Mouse (Mus musculus) embryo, embryonic 11.5 days (tissue): ENCODE results near the gene Gnb1.
"Not testable (repeated sequence)": the region's sequence is repeated elsewhere in the genome, so short reads cannot be mapped to it uniquely, and the experiment has no call there.

ENCODE experiments used
- DNase-seq: peaks from one replicate; pipeline ENCODE4 v3.0.0-alpha.2; 2012; ENCODE audit warnings: low read depth, low spot score

The Gnb1 gene

DNA sequence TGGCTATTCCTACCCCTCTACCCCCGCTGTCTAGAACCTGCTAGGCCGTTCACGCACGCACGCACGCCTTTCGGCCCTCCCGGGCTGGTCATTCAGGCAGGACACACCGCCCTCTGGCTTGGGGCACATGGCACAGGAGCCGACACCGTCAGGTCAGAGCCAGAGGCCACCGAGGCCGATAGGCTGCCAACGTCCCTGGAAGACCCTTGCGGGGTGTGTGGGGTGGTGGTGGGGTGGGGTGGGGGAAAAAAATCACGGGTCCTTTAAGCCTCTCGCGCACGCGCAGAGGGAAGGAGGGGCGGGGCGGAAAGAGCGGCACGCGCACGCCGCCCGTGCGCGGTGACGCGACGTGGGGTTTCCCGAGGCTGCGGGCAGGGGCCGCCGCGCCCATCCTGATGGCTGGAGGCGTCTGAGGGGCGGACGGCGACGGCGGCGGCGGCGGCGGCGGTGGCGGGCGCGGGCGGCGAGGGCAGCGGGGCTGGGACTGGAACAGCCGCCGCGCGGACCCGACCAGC is at the start of gene Gnb1:
Gene Gnb1 (plus strand): TSS at position 372 of the 515 bp plus-strand sequence.
- peak; percentile 85 for DNase-seq

DNA sequence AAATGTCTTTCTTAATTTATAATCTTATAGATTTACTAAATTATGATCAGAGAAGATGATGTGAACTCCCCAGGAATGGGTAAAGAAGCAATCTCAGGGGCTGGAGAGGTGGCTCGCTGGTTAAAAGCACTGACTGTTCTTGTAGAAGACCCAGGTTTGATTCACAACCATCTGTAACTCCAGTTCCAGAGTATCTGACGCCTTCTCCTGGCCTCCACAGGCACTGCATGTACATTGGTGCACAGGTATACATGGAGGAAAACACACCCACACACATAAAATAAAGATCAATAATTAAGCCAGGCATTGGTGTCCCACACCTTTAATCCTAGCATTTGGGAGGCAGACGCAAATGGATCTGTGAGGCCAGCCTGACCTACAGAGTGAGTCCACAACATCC is 48.4 kb upstream of the Gnb1 start:
- DNase-seq: no peak

DNA sequence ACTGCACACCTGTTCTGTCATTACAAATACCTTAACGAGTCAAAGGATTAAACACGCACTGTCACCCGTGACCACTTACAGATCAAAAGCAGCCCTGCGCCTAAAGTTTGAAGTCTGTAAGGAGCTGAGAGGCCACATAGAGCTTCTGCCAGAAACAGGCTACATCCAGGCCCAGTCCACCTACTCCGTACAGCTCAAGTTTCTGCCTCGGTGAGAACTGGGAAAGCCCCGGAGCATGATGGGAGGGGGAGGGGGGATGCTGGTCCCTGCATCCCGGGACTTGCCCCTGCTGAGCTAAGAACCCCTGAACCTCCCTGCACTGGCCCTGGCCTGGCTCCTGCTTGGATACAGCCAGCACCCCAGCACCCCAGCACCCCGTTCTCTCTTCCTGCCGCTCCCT is 39.6 kb upstream of the Gnb1 start:
- DNase-seq: no peak

DNA sequence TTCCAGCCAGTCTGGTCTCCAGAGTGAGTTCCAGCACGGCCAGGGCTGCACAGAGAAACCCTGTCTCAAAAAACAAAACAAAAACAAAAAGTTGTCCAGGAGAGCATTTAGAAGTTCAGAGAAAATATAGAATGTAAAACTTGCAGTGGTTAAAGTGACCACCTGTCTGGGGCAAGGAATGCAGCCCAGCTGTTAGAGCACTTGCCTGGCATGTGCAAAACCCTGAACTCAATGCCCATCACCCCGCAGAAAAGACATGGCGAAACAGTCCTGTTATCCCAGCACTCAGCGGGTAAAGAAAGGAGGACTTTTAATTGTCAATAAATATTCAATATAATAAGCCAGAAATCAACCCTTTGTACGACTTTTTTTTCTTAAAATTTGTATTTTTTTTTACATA is 32.6 kb upstream of the Gnb1 start:
- no peak for DNase-seq

DNA sequence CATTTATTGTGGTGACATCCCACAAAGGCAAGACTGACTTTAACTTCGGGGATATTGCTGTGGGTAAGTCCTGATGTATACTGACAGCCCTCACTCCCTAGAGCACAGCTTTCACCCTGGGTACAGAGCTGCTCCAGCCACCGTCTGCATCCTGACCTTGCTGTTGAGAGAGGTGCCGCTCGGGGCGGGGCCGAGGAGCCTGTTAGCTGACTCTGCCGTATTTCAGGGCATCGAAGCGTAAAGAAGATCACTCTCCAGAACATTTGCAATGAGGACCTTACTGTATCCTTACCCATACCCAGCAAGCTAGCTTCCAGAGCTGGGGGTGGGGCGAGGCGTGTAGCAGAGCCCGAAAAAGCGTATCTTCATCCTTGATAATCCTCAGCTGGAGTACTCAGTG is 28.1 kb upstream of the Gnb1 start:
- DNase-seq: no peak

DNA sequence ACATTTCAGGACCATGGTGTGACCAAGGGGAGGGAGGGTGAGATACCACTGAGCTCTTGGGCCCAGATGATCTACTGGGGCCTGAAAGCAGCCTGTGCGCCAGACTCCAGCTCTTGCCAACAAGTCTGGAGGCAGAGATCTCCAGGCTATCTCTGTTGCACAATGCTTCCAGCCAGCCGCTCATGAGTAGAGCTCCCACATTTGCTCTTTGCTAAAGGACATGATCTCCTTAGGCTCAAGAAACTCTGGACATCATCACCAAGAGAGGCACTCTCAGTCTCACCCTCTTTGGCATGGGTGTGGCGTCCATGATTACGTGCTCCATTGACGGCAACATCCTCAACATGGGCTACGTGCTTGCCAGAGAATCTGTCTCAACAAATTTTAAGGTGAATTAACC is 27.6 kb upstream of the Gnb1 start:
- no peak for DNase-seq

DNA sequence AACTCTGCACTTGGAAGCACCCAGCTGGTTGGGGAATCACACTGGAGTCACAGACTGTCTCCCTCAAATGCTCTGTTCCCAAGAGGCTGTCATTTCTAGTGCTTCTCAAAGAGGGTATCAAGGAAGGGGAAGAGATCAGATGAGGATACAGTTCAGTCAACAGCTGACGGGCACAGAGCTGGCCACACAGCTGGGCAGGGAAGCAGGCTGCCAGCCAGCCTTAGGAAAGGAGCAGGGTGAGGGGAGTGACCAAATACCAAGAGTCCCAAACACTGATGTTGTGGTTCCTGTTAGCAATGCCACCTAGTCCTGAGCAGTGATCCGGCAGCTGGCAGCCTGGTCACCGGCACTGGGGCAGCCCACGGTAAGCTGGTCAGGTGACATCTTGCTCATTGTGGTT is 27.1 kb upstream of the Gnb1 start:
- no peak for DNase-seq

DNA sequence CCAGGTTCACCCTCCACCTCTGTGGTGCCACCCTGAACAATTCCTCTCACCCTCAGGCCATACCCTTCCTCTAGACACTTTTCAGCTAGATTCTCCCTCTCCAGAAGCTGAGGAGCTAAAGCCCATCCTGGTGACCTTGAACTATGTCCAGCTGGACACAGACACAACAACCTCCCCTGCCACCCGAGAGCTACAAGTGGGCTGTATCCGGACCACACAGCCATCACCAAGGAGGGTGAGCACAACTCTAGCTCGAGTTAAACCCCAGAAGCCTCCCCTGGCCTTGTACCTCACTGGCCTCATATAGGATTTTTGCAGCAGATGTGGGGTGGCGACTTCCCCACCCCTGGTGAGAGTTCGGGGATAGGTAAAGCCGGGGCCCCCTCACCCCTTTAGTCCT is 25.6 kb upstream of the Gnb1 start:
- DNase-seq: no peak

DNA sequence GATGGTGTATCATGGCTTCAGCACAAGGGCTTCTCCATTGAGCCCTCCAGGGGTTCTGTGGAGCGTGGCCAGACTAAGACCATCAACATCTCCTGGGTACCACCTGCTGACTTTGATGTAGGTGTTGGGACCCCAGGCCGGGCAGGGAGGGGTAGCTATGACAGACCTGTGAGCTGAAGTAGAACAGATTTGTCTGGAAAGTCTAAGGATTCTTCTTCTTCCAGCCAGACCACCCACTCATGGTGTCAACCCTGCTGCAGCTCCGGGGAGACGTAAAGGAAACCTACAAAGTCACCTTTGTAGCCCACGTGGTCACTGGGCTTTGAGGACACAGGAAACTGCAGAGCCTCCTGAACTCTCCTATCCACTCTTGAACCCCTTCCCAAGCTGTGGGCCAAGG is 25.1 kb upstream of the Gnb1 start:
- DNase-seq: no peak

DNA sequence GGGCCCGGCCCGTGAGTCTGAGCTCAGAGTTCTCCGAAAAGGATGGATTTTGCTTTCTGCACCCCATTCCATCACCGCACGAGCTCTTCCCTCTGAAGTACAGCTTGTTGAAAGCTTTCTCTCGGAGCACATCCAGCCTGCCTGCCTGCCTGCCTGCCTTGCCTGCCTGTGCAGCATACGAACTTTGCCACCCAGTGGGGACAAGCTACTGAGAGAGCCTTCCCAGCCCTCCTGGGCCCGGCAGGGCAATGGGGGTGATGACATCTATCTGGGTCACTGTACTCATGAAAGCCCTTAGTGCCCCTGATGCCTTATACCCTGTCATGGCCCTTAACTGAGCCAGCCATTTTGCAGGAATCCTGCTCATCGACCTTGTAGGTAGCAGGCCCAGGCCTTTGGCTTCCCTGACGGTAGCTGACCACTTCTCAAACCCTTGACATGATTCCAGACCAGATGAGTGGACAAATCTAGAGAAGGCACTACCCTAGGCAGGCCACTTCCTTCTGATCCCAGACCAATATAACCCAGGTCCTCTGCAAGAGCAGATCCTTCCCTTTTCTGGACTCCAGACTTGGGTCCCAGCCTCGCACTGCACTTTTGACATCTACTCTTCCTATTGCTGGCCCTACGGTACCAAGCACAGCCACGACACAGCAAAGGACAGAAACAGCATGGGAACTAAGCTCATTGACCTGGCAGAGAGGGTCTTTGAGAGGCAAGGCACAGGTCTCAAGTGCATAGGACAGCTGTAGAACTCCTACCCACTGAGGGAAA is 23.7 kb upstream of the Gnb1 start:
- no peak for DNase-seq

DNA sequence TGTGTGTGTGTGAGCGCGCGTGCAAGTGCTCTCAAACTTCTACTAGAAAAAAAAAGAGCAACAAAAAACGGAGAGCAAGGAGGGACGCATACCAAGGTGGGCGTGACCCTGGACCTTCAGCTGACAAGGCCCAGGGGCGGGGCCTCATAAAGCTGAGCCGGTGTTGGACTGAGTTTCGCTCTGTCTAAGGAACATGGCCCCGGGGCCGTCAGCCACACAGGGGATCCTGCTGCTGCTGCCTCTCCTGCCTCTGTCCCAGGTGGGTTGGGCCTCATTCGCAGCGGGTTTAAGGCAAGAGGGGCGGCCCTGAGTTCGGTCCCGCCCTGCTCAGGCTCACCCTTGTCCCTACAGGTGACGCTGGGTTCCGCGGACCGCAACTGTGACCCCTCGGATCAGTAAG is 22.2 kb upstream of the Gnb1 start, which contains the start of gene Tmem52:
Gene Tmem52 (plus strand): TSS at position 163 of the 400 bp plus-strand sequence.
- peak; percentile 27 for DNase-seq

DNA sequence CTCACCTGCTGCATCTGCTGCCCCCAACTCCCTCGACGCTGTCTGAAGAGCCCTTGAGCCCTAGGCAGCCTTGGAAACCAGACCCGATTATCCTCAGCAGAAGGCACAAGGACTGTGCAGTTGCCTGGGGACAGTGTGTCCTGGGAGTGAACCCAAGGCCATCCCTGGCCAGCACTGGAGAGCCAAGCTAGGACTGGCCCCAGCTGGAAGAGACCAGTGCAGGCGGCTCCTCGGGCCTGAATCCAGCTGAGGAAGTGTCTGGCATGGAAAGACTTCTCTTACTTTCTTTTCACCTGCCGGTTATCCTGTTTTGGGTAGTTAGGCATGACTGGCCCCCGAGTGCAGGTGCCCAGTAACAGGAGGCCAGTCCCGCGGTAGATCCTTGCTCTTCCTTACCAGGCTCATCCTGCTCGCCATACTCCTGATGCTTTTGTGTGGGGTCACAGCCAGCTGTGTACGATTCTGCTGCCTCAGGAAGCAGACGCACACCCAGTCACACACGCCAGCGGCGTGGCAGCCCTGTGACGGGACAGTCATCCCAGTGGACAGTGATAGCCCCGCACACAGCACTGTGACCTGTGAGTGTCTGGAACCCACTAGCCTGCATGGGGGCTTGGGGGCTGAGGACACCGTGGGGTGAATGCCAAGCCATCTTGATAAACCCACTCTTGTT is 21.4 kb upstream of the Gnb1 start:
- DNase-seq: no peak

DNA sequence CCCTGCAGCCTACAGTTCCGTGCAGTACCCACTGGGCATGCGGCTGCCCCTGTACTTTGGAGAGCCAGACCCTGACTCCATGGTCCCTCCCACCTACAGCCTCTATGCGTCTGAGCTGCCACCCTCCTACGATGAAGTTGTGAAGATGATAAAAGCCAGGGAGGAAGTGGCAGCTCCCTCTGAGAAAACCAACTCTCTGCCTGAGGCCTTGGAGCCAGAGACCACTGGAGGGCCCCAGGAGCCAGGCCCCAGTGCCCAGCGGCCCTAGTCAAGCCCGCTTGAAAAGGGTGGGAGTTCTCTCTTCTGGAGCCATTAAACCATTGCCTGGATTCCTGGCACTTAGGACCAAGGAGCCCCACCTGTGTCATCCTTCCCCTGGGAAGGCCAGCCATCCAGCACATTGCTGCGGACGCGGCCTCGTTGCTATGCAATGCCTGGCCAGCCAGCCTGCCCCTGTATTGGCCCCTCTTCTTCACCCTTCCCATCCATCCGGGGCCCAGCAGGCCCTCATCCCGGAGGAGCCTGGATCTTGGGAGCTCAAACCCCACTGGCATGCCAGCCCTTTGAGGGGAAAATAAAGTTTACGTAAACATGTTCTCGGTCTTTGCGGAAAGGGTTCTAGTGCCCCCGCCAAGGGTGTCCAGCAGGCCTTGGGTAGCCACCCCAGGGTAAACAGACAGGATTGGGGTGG is 20.8 kb upstream of the Gnb1 start:
- no peak for DNase-seq

DNA sequence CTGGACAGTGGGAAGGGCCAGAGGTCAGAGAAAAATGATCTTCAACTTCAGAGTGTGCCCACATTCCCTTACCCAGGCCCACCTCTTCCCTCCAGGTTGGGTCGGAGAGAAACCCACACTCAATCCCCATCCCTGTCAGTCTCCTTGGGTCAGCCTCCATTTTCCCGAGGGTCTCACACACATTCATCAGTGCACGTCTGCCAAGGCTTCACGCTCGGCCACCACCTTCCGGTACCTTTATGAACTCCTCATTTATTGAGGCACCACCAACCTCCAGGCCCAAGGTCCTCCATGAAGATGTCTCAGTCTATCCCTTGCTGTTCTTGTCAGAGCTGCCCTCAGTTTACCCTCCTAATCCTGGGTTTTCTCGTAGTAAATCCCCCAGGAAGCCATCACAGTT is 20.2 kb upstream of the Gnb1 start:
- DNase-seq: no peak

DNA sequence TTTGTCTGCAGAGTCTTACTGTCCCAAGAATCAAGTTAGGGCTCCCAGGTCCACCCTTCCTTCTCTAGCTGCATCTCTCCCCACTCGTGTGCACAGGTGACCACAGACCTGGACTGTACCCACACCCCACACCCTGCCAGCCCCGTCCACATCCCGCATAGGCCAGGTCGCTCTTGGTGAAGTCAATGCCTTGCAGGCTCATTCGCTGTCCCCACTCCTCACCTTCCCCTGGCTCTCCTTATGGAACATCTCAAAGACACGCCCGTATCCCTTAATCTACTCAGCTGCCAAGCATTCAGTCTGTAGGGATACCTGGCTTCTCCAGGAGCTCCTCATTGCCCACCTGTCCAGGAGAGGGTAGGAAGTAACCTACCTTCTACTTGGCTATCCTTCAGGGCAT is 19.8 kb upstream of the Gnb1 start:
- DNase-seq: no peak

DNA sequence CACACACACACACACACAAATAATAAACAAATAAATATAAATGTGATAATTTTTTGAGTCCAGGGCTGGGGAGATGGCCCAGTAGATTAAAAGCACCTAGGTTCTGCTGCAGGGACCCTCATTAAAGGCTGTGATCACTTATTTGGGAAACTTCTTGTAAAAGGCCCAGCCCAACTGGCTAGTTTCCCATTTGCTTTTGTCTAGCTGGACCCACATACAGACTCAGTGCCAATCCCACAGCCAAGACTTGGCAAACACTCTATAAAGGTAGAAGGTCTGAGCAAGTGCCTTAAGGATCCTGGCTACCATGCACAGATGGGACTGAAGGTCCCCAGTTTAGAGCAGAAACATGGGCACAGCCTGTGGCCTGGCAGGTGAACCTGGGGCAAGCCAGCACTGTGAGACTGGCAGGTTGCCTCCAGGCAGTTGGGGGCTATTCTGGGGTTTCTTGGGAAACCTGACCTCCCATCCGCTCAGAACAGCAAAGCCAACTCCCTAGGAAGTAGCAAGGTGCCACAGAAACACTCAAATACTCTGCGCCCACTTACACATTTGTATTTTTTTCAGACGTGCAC is 18.4 kb upstream of the Gnb1 start:
- DNase-seq: no peak

DNA sequence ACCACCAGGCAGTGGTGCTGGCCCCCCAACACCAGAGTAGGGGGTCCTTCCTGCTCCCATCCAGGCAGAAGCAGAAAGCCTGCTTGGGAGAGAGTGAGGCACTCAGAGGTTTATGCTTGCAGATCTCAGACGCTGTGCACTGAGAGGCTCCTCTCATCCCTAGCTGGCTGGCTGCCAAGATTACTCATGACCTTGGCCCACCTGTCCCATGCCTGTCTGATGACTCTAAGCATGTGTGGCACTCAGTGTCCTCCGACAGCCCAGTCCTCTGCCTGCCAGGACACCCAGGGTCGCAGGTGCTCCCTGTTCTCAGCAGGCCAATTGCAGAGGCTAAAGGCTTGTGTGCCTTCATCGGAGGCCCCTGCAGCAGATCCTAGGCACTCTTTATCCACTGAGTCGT is 17.8 kb upstream of the Gnb1 start:
- no peak for DNase-seq

DNA sequence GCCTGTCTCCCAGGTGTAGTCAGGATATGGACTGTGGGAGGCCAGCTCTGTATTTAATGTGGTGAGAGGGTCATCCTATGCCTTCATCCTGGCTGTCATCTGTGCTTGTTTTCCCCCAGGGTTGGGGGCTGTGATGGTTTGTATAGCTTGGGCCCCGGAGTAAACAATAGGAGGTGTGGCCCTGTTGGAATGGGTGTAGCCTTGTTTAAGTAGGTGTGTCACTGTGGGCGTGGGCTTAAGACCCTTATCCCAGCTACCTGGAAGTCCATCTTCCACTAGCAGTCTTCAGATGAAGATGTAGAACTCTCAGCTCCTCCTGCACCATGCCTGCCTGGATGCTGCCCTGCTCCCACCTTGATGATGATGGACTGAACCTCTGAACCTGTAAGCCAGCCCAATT is 17.4 kb upstream of the Gnb1 start:
- DNase-seq: not testable (repeated sequence)

DNA sequence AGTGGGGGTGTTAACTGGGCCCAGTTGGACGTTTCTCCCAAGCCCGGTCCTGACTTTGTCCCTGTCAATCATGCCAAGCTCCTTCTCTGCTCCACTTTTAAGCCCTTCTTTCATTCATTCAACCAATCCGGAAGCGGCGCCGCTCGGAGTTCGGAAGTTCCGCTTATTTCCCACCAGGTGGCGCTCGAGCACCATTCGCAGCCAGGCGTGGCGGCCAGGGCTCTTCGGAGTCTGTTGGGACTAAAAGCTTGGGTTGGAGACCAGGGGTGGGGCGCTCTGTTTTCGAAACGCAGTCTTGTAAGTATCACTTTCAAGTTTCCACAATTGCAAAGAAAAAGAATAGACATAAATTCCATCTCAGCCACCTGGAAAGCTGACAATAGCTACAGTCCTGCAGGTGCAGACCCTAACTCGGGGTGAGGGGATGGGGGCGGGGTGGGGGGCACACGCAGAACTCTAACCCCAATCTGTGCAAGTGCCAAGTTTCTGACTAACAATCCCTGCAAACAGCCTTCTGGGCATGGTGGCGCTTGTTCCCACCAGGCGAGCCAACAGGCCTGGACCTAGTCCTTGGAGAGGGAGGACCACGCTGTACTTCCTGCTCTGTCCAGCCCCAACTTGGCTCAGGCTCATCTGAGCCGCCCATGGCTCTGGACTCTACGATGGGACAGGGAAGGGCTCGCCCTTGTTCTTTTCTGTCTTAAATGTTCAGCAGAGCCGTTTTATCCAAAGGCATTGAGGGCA is 9.6 kb upstream of the Gnb1 start:
- DNase-seq: peak; percentile 69

DNA sequence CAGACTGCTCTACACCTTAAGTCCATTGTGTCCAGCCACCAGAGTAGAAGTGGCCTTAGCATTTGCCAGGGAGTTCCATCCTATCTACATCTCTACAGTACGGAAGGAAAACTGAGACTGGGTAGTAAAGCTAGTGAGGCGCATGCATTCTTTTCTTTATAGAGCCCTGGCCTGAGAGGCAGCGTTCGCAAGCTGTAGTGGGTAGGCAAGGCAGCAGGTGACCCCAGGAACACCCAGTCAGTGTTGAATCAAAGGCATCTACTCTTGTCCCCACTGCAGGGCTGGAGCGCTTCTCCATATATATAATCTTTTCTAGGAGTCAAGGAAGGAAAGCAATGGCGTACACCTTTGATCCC is 9.1 kb upstream of the Gnb1 start:
- DNase-seq: no peak

DNA sequence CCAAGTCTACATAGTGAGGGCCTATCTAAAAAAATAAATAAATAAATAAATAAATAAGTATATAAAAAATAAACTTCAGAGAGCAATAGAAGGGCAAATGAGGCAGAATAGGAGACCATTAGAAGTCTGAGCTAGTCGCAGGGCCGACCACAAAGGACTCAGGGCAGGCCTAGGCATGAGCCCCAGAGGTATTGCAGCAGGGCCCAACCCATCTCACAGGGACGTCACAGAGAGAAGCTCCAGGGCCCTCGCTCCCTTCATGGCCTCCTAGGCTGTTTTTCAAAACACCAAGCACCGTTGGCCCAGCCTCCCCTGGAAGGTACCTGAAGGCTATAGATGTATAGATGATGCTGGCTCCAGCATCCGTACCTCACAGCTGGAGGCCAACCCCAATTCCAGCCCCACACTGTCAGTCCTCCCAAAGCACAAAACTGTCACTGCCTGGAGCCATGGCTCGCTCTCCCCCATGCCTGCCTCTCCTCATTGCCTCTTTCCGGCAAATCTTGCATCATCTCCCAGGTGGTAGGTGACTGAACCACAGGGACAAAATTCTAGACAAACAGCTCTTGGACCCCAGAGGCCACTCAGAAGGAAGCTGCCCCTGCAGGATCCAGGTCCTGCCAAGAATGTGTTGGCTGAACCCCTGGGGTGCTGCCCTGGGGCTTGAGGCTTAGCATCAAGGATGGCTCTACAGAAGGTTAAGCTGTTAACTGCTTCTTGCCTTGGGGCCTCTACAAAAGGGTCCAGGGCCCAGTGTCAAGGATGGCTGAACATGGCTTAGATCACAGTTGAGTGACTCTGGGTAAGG is 8.2 kb upstream of the Gnb1 start:
- no peak for DNase-seq
